In the genomic region with DNA sequence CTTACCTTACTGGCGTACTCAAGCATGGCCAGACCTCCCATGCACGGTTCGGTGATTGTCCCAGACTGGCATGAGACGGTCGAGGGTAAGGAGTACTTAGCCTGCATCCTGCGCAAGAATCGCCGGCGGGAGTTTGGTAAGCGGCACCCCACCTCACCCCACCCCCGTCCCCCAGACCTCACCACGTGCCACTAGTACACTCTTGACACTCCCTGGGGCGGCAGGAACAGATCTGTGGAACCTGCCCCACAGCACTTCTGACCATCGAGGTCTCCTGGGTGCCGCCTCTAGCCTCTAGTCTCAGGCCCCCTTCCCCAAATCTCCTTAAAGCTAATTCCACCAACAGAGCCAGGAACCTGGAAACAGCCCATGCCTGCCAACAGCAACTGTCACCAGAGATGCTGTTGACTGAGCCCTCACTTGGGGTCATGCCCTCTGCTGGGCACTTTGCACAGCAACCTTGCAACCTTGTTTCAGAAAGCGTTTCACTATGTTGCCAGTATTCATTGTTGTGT, we compare ENCODE assay signal across 7 mouse cellular contexts. TPM values are rescaled to one million over a fixed set of nuclear protein-coding genes. Genes with fewer than 3 reads are reported as not detected.
DNase-seq lines count a peak whose midpoint lies in the region; ATAC-seq and TF ChIP-seq lines count a peak whose summit lies in the region.

No protein-coding gene starts in this region.

- TF ChIP-seq POLR2A in bone marrow macrophage, adult 2 months (IDR thresholded peaks at IDR 0.05; ENCODE audit: borderline replicate concordance, low read depth, low read length), result no peak

- peak; percentile 43; the same call in 1 of the 2 replicates for TF ChIP-seq CTCF in G1E (IDR thresholded peaks at IDR 0.05; ENCODE audit: low read depth, low read length)
- peak; percentile 41 for TF ChIP-seq CTCF in bone marrow macrophage, adult 2 months (IDR thresholded peaks at IDR 0.05; ENCODE audit: low read depth, low read length)

- no peaks in the 10 kb centered on the region for H3K9me3 ChIP-seq in G1E (replicated peaks)
- H3K9me3 ChIP-seq in intestine, embryonic 16.5 days (ENCODE audit: control insufficient read depth, low read length), result no peaks in the 10 kb centered on the region

- H3K4me3 ChIP-seq in G1E (ENCODE audit: low read depth, low read length), result peak overlapping the region; percentile 70
- H3K4me3 ChIP-seq in bone marrow macrophage, adult 2 months (ENCODE audit: insufficient read depth, low read length), result peak overlapping the region; percentile 70
- H3K4me3 ChIP-seq in intestine, embryonic 16.5 days (ENCODE audit: low read length), result peak overlapping the region; percentile 55

- H3K4me2 ChIP-seq in intestine, embryonic 16.5 days (ENCODE audit: low read depth, low read length), result peak overlapping the region; percentile 65

- peaks cover 2% of the 10 kb centered on the region; the same call in 1 of the 2 replicates for H3K27me3 ChIP-seq in G1E (ENCODE audit: insufficient read depth, low read length)
- no peaks in the 10 kb centered on the region for H3K27me3 ChIP-seq in intestine, embryonic 16.5 days (replicated peaks; ENCODE audit: control insufficient read depth, insufficient read depth, low read length)

- WGBS in intestine, embryonic 16.5 days, result 4% methylated on average over 16 of the region's 16 CpGs

- H3K27ac ChIP-seq in bone marrow macrophage, adult 2 months (ENCODE audit: insufficient read depth, low read depth, low read length), result no peak overlapping the region
- no peak overlapping the region for H3K27ac ChIP-seq in intestine, embryonic 16.5 days (ENCODE audit: low read length)

- ATAC-seq in G1E (ENCODE audit: extremely low read depth, insufficient number of reproducible peaks, low FRiP score, poor library complexity, severe bottlenecking), result peak; percentile 75
- ATAC-seq in erythroblast, adult 5-6 weeks (replicated peaks; ENCODE audit: low FRiP score, poor library complexity, severe bottlenecking), result peak; percentile 74
- ATAC-seq in intestine, embryonic 16.5 days, result peak; percentile 61

- peak; percentile 78 for DNase-seq in G1E (ENCODE audit: low spot score)
- DNase-seq in lung, postnatal 14 days, result peak; percentile 40
- DNase-seq in spleen, adult 12 weeks (ENCODE audit: low spot score), result peak; percentile 45
- DNase-seq in layer of hippocampus, adult 9-11 months, result no peak

- H3K36me3 ChIP-seq in G1E (replicated peaks), result peaks cover 20% of the 10 kb centered on the region
- H3K36me3 ChIP-seq in intestine, embryonic 16.5 days (ENCODE audit: control insufficient read depth, insufficient read depth, low read length), result no peaks in the 10 kb centered on the region

- H3K4me1 ChIP-seq in G1E (ENCODE audit: insufficient read depth, low read depth, low read length), result peaks cover 31% of the 10 kb centered on the region
- H3K4me1 ChIP-seq in bone marrow macrophage, adult 2 months (ENCODE audit: control insufficient read depth, insufficient read depth, low read length), result peaks cover 13% of the 10 kb centered on the region
- H3K4me1 ChIP-seq in intestine, embryonic 16.5 days (ENCODE audit: control insufficient read depth, insufficient read depth, low read length), result peaks cover 12% of the 10 kb centered on the region

- peak overlapping the region; percentile 50 for H3K9ac ChIP-seq in intestine, embryonic 16.5 days (ENCODE audit: low read depth, low read length)

RNA-seq across cellular contexts. Expression of gene Rsg1, which starts 0.6 kb away (rescaled TPM):
- total RNA-seq in G1E (2014; fragmentation: Nextera tagmentation), result 1.0 and 2.0 TPM in 2 replicates
- 0.93 and 1.6 TPM in 2 replicates for total RNA-seq in G1E (2017)
- 0.56 and 0.87 TPM in 2 replicates for polyA plus RNA-seq in G1E (2012)
- polyA plus RNA-seq in bone marrow macrophage, adult 2 months (2012; ENCODE audit: insufficient read depth, insufficient read length, missing spikeins), result 0.92 and 1.9 TPM in 2 replicates
- not detected in 2 replicates for total RNA-seq in erythroblast, adult 5-6 weeks (2015; ENCODE audit: low replicate concordance)
- total RNA-seq in erythroblast, adult 5-6 weeks (2017; ENCODE audit: low replicate concordance), result 0.42 TPM in 1 of 2 replicates, not detected in the other
- polyA plus RNA-seq in intestine, embryonic 16.5 days (2015; fragmentation: Nextera tagmentation; extraction: Ambion mirVana), result 4.2 and 5.1 TPM in 2 replicates

RNA-seq across cellular contexts. Expression of gene Arhgef19, which starts 24.9 kb away (rescaled TPM):
- total RNA-seq in G1E (2014; fragmentation: Nextera tagmentation) (not detected in 2 replicates), G1E (2017) (0.06 TPM in 1 of 2 replicates, not detected in the other)
- polyA plus RNA-seq in G1E (2012), result not detected in 2 replicates
- polyA plus RNA-seq in bone marrow macrophage, adult 2 months (2012; ENCODE audit: insufficient read depth, insufficient read length, missing spikeins), result not detected in 2 replicates
- total RNA-seq in erythroblast, adult 5-6 weeks (2015; ENCODE audit: low replicate concordance), result not detected in 2 replicates
- not detected in 2 replicates for total RNA-seq in erythroblast, adult 5-6 weeks (2017; ENCODE audit: low replicate concordance)
- 15.0 and 15.1 TPM in 2 replicates for polyA plus RNA-seq in intestine, embryonic 16.5 days (2015; fragmentation: Nextera tagmentation; extraction: Ambion mirVana)

Comparison
In these comparisons a context has a peak if more than half of its experiments do, and no peak if none do; other contexts are left out.
1. RNA of gene Arhgef19, which starts 24.9 kb away (polyA plus RNA-seq): 15.0 to 15.1 TPM in intestine, embryonic 16.5 days; not detected in bone marrow macrophage, adult 2 months and not detected in G1E; every median in the first group is over 10 times any median in the second.
2. Peak in every context shown above with its lines, with median percentiles within 50 percentile points of each other: ATAC-seq and H3K4me3 ChIP-seq.